Mouse (Mus musculus): ENCODE measurements around the gene Usp42. TPM values are rescaled to one million over a fixed set of nuclear protein-coding genes. Genes with fewer than 3 reads are reported as not detected.

Gene Usp42
- total RNA-seq, 4 experiments from 2014 or later = 13.2 to 19.8 (median 15.1) TPM

DNA sequence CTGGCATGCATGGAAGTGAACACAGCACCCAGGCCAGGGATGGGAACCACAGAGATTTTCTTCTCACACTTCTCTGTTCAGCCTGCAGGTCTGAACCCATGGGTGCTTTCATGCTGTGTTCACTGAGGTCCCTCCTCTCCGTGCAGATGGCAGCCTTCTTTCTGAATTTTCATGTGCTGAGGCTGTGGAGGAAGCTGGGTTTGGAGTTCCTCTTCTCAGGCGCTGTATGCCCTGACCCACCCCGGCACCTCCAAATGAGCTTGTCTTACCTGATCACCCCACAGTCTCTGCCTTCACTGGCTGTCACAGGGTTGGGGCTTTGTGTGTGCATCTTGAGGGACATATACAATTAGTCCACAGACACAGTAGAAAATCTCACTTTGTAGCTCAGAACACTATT is 44.5 kb downstream of the Usp42 start:
- DNase-seq = no peak

DNA sequence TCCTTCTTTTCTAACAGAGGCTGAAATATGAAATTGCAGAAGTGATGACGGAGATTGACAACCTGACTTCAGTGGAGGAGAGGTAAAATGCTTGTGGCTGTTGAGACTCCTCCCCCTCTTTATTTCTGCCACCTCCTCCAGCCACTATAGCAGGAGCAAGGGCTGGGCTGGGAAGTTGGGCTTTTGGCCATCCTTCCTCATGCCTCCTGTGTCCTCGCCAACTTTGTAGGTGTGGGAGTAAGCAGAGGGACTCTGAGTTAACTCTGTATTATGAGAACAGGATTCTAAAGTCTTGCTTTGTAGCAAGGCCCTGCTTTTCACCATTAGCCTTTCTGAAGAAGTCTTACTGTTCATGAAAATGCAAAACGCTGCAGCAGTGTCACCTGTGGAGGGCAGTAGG is 45.6 kb downstream of the Usp42 start:
- DNase-seq = no peak

DNA sequence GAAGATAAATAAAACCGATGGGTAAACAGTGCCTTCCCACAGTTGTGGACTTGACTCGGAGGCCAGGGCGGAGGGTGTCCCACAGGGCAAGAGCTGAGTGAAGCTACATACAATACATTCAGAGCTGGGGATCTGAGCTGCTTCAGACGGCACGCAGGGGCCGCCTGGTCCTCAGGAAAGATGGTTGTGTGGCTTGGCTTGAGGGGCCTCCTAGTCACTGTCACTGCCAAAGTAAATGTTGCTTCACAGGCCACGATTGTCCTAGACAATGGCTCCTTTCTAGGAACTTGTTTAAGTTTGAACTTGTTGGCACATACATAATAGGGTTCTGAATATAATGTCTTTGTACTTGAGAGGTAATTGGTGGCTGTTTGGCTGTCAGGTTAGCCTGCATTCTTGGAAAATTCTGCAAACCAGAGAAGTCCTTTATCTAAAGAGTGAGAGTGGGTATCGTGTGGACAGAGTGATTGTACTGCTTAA is 47.1 kb downstream of the Usp42 start:
- DNase-seq = no peak

DNA sequence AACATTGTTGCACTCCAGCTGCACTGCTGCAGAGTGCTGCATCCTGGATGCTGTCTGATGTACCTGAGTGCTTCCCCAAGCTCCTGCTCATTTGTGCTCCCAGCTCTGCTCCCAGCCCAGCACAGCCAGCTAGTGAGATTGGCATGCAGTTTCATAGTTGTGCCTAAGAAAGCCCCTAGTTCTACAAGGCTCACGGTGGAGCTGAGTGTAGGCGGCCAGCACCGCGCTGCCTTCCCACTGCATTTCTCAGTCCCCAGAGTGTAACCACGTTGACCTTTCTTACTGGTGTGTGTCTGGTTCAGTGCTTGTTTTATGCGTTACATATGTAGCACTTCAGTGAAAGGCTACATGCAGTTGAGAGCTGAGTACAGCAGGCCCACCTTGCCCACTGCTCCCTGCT is 48.4 kb downstream of the Usp42 start:
- no peak for DNase-seq

DNA sequence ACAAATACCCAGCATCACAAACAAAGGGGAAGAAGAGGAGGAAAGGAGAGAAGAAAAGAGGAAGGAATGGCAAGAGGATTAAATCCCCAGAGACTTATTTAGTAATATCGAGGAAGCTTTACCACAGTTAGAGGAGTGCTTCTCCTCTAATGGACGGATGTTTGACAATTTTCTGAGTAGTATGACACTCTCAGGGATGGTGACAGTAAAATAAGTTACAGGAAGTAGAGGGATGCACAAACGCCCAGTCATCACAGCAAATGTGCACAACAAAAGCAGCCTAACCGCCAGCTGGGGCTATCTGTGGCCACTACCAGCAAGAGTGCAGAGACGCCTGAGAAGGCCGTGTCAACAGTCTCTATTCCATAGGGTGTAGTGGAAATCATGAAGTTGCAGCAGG is 52.4 kb downstream of the Usp42 start:
- DNase-seq = no peak

DNA sequence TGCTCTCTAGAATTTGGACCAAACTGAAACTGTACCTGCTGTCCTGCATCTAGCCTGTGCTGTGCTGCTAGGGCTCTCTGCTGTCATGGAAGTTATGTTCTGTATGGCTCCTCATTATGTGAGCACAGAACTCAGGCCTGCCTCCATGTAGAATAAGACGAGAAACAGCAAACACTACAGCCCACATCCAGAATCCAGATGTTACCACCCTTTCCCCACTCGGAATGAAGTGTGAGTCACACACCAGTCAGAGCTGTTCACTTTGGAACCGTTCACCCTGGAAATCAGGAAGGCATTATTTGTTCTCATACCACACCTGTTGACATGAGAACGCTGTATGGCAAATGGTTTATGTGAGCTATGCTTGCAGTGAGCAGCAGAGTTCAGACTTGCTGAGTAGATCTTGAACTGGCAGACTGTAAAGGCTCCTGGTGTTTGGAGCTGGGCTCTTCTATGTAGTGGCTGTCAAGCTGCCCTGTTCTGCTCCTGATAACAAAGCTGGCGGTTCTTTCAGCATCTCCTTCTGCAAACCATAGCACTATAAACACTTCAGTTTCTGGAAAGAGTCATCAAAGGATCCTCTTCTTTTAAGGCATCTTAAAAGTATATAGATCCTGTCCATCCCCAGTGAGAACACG is 53.3 kb downstream of the Usp42 start:
- DNase-seq = no peak

DNA sequence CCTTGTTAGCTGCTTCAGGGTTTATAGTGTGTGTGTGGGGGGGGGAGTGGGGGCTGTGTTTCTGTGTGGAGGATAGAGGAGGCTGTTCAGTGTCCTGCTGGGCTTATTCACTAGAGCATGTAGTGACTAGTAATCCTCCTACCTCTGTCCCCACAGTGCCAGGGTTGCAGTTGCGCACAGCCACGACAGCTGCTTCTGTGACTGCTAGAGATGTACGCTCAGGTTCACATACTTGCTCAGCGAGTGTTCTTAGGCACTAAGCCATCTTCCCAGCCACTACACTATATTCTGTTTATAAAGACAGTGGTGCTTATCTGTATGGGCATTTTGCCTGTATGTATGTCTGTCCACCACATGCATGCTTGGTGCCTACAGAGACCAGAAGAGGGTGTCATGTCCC is 54.7 kb downstream of the Usp42 start:
- no peak for DNase-seq

DNA sequence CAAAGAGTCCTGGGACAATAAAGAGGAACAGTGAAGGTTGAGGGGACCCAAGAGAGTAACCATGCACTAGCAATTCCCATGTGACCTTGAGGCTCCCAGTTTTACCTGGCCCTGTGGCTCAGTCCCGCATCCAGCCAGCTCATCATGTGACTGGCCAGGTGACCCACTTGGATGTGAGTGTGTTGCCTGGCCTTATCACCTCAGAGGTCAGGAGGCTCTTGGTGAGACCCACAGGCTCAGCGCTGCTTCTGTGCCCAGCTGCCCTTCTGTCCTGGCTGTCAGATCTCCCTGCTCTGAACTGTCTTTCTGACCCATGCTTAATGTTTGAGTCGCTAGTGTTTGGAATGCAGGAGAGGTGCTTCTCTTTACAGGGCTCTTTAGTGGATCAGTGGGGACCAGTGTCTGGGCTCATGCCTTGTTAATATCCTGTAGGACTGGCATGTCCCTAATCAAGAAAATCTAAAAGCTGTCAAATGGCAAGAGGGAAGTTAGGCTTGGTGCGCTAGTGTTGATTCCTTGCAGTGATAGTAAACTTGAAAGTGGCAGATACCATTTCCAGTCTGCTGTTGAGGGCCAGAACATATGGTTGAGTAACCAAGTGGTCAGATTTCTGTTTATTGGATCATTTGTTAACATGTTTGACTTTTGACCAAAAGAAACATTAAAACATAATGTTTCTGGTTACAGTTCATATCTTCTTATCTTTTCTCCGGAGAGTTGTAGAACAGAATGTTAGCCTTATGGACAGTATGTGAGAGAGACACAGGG is 55.7 kb downstream of the Usp42 start:
- no peak for DNase-seq

DNA sequence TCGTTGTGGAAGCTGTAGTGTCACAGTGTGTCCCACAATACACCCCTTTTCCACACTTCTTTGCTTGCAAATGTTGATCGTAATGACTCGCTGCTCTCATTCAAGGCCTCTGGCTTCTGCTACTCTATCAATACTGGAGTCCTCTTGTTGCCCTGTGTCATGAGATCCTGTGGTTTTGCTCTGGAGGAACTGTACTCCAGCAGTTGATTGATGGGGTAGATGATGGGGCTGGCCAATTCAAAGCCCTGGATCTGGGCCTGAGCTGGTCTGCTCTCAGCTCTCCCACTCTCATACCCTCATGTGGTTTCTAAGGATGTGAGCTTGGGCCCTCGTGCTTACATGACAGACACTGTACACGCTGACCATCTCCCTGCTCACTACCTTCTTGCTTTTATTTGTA is 57.5 kb downstream of the Usp42 start:
- peak; percentile 53 for DNase-seq

DNA sequence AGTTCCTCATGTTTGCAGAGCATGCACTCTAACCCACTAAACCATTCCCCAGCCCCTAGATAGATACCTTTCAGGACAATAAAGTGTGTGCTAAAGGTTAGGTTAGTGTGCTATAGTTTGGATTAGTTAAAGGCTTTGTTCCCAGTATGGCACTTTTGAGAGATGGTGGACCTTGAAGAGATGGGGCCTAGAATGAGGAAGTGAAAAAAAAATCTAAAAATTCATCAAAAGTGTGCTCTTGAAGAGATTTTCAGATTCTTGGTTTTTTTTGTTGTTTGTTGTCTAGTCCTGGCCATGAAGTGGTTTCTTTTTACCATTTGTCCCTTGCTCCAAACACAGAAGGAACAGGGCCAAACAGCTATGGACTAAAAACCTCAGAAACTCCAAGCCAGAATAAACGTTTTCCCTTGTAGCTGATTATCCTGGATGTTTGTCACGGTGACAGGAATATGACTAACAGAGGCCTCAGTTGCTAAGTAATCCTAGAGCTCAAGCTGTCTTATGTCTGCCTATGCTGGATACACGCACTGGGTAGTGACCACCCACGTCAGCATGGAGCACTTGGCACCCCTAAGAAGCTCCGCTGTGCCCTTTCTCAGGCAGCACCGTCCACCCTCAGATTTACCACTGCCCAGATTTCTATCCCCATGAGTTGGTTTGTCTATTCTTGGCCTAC is 61.2 kb downstream of the Usp42 start:
- DNase-seq = no peak

DNA sequence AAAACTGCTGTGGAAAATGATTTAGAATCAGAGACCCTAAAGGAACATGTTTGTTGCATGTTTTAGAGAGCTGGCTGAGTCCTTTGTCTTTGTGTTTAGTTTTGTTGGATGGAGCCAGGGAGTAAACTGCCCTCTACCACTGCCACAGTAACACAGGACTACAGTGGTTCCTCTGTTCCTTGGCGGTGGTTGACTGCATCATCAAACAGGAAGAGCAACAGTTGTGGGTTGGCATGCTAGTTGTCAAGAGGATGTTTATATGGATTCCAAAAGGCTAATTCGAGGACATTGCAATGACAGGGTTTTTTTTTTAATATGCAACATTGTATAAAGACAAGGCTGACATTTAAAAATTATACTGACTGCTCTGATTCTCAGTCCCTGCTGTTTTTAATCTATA is 62.2 kb downstream of the Usp42 start:
- DNase-seq = no peak

DNA sequence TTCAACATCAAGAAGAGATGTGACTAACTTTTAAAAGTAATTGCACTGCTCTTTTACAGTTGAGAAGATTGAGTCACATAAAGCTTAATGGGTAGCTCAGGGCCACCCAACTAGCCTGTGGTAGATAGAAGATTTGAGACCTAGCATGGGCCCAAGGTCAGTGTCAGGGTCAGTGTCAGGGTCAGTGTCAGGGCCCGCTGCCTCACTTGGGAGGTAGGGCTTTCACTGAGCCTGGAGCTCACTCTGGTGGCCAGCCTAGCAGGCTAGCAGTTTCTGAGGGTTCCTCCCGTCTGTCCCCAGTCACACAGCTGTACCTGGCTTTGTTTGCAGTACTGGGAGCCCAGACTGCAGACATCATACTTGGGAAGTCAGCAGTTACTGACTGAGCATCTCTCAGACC is 62.7 kb downstream of the Usp42 start:
- DNase-seq = peak; percentile 67

DNA sequence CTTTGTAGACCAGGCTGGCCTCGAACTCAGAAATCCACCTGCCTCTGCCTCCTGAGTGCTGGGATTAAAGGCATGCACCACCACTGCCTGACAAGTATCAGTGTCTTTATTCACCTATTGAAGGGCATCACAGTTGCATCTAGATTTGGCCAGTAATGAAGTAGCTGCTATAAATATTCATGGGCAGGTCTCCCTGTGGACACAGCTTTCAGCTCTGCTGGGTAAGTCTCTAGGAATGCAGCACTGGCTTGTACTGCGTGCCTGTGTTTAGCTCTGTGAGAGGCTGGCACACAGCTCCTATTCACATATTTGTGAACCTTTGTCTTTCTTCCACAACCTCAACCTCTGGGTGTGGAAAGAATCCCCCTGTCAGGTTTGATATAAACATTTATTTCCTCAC is 63.2 kb downstream of the Usp42 start:
- DNase-seq = no peak

DNA sequence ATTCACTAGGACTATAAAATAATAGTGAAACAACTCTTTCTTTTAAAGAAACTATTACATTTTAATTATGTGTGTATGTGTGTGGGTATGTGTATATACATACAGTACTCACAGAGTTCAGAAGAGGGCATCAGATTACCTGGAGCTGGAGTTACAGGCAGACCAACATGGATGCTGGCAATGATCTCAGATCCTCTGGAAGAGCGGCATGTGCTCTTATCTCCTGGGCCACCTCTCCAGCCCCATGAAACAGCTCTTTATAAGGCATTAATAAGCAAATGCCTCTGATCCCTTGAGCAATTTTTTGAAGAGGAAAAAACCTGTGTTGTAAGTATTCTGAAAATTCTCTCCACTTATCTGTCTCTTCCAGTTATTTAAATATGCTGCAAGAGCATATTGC is 66.1 kb downstream of the Usp42 start:
- no peak for DNase-seq

DNA sequence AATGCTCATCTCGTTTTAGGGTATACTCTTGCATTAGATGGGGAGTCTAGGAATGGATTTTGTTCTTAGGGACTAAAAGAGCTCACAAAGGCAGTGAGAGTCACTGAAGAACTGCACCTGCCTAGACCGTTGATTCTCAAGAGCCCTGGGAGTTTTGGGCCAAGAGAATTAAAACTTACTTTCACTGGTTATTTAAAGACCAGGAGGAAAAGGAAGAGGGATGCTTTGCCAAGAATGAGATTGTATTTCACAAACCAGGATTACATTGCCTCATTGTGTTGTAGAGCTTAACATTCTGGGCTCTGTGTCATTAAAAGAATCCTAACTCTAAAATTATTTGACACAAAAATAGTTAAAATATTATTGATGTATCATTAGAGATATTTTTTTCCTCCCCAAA is 66.5 kb downstream of the Usp42 start:
- DNase-seq = no peak

DNA sequence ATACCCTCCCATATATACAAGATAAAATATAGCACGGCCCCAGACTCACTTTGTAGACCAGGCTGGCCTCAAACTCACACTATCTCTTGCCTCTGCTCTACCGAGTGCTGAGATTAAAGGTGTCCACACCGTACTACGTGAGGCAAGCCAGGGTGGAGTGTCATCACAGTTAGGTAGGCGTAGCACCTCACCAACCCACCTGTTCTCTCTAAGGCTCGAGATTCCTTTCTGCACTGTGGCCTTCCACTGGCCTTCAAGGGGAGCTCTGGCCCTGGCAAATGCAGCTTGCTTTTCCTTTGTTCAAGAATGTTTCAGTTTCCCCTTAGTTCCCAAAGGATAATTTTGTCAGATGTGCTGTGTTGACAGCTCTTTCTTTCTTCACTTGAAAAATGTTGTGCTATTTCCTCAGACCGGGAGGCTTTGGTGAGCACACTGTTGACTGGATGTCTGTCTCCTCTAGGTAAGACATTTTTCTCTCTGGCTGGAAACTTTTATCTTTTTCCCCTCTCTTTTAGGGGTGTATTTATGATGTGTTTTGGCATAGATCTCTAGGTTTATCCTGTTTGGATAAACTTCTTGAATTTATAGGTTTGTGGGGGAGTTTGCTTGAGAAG is 68.9 kb downstream of the Usp42 start:
- DNase-seq = no peak

Other genes starting within 250 kb of the Usp42 start
- 100 to 1,000 TPM; 348 to 401 (median 358) TPM for gene Rac1, start 204.2 kb downstream of the Usp42 start, total RNA-seq (2022)
- 100 to 1,000 TPM; 134 to 193 (median 146) TPM for gene Cyth3, start 109.8 kb downstream of the Usp42 start, total RNA-seq (2022)
- gene Eif2ak1, start 85.5 kb upstream of the Usp42 start, total RNA-seq (2022) = 10 to 100 TPM; 42.1 to 49.3 (median 45.2) TPM
- gene Ankrd61, start 165.4 kb upstream of the Usp42 start, total RNA-seq (2022) = under 1 TPM in 1 of 4 experiments, not detected in 3; 0.46 TPM
- gene Aimp2, start 177.6 kb upstream of the Usp42 start, total RNA-seq (2022) = 10 to 100 TPM; 32.7 to 36.5 (median 34.7) TPM
- 10 to 100 TPM in 3 of 4 experiments, 1 to 10 TPM in 1; 8.4 to 19.3 (median 12.6) TPM for gene Pms2, start 177.7 kb upstream of the Usp42 start, total RNA-seq (2022)
- under 1 TPM in 2 of 4 experiments, not detected in 2; 0.94 to 0.95 TPM for gene Gm42421, start 195.9 kb upstream of the Usp42 start, total RNA-seq (2022)
- 10 to 100 TPM in 1 of 4 experiments, 1 to 10 TPM in 3; 3.2 to 20.5 (median 6.1) TPM for gene Rsph10b, start 200.8 kb upstream of the Usp42 start, total RNA-seq (2022)

Data from adrenal gland, adult 8-10 months (tissue).